Mouse (Mus musculus) heart, postnatal 36 days (tissue): ENCODE data around the gene Erap1. TPM values are rescaled to one million over a fixed set of nuclear protein-coding genes. Genes with fewer than 3 reads are reported as not detected.

Source experiments
- total RNA-seq, 2 experiments: library from RNA; stranded (reverse); gene quantifications; 2 replicates each; pipeline ENCODE4 v1.2.3; 2021

The Erap1 gene
- total RNA-seq, 2 experiments from 2014 or later, result 48.7 to 58.7 TPM

Other genes starting within 250 kb of the Erap1 start
- gene Zfp72, start 248.7 kb upstream of the Erap1 start, total RNA-seq, result 1 to 10 TPM; 2.6 to 3.6 TPM
- gene Ftl1-ps1, start 239.9 kb upstream of the Erap1 start, total RNA-seq, result 100 to 1,000 TPM; 275 to 280 TPM
- 1 to 10 TPM; 6.2 to 6.6 TPM for gene Zfp825, start 145.6 kb upstream of the Erap1 start, total RNA-seq
- gene Cast, start 169.2 kb downstream of the Erap1 start, total RNA-seq, result 100 to 1,000 TPM; 114 to 121 TPM